Mouse (Mus musculus): ENCODE data around the gene Fam131c.

Fam131c gene

GRCm38 (mm10) chr4:141347365-141347797 is 20.6 kb upstream of the Fam131c start:
- ChIA-PET POLR2A (interaction anchor here in 3 of 4 experiments (0.8 to 4.3 kb wide), 28 partner anchors 9 to 200 kb away, joined by 3 to 18 read pairs (median 4); partner anchors contain the start of gene Fbxo42 (in 1 of the 3)), CTCF (interaction anchor here in 3 of 4 experiments (0.7 to 2.4 kb wide), 6 partner anchors 10 to 94 kb away, joined by 3 to 7 read pairs (median 4); no protein-coding TSS in a partner anchor)

GRCm38 (mm10) chr4:141348616-141349015 is 19.4 kb upstream of the Fam131c start:
- ChIA-PET POLR2A (interaction anchor here in 3 of 4 experiments (0.6 to 4.3 kb wide), 17 partner anchors 8 to 75 kb away, joined by 3 to 18 read pairs (median 4); no protein-coding TSS in a partner anchor), CTCF (interaction anchor here in 3 of 4 experiments (0.6 to 3.2 kb wide), 8 partner anchors 9 to 144 kb away, joined by 3 to 9 read pairs (median 4); no protein-coding TSS in a partner anchor)

- ChIA-PET CTCF (interaction anchor here in 1 of 4 experiments (2.0 to 3.2 kb wide), 2 partner anchors 11 to 145 kb away, joined by 4 to 9 read pairs; no protein-coding TSS in a partner anchor), POLR2A (interaction anchor here in 2 of 4 experiments (0.6 to 1.6 kb wide), 3 partner anchors 46 to 278 kb away, joined by 3 to 5 read pairs (median 4); no protein-coding TSS in a partner anchor)
Observed at GRCm38 (mm10) chr4:141350015-141350414, 18.0 kb upstream of the Fam131c start.

- POLR2A ChIA-PET: interaction anchor here in 1 of 4 experiments (1.4 kb wide), 1 partner anchor 77 kb away, joined by 3 read pairs; no protein-coding TSS in a partner anchor
- CTCF ChIA-PET: interaction anchor here in 2 of 4 experiments (1.7 to 2.5 kb wide), 2 partner anchors 9 kb away, joined by 8 read pairs; no protein-coding TSS in a partner anchor
Observed at GRCm38 (mm10) chr4:141351972-141352371, 16.0 kb upstream of the Fam131c start.

GRCm38 (mm10) chr4:141352986-141353385 is 15.0 kb upstream of the Fam131c start:
- ChIA-PET CTCF (interaction anchor here in 2 of 4 experiments (0.7 to 2.5 kb wide), 2 partner anchors 8 to 79 kb away, joined by 3 to 8 read pairs; no protein-coding TSS in a partner anchor), POLR2A (interaction anchor here in 1 of 4 experiments (1.1 kb wide), 1 partner anchor 36 kb away, joined by 3 read pairs; no protein-coding TSS in a partner anchor)

- ChIA-PET CTCF (interaction anchor here in 1 of 4 experiments (0.7 kb wide), 1 partner anchor 893 kb away, joined by 4 read pairs; no protein-coding TSS in a partner anchor), POLR2A (interaction anchor here in 1 of 4 experiments (0.7 to 1.0 kb wide), 2 partner anchors 13 to 70 kb away, joined by 3 read pairs; no protein-coding TSS in a partner anchor)
Observed at GRCm38 (mm10) chr4:141353868-141354267, 14.2 kb upstream of the Fam131c start.

GRCm38 (mm10) chr4:141357811-141358210 is 10.2 kb upstream of the Fam131c start:
- POLR2A ChIA-PET: interaction anchor here (0.5 to 7.7 kb wide), 24 partner anchors 10 to 191 kb away, joined by 3 to 69 read pairs (median 6); partner anchors contain the start of gene Epha2 (in 1 of the 4)
- CTCF ChIA-PET: interaction anchor here in 3 of 4 experiments (0.7 to 6.7 kb wide), 9 partner anchors 10 to 211 kb away, joined by 3 to 145 read pairs (median 4); no protein-coding TSS in a partner anchor

- POLR2A ChIA-PET: interaction anchor here (0.6 to 7.7 kb wide), 14 partner anchors 14 to 113 kb away, joined by 3 to 69 read pairs (median 9); partner anchors contain the start of gene Epha2 (in 1 of the 4)
- CTCF ChIA-PET: interaction anchor here in 3 of 4 experiments (0.5 to 6.7 kb wide), 6 partner anchors 85 to 549 kb away, joined by 3 to 145 read pairs (median 9); partner anchors contain the start of gene Padi3 (in 1 of the 3)
Observed at GRCm38 (mm10) chr4:141359222-141359621, 8.8 kb upstream of the Fam131c start.

GRCm38 (mm10) chr4:141360846-141361245 is 7.2 kb upstream of the Fam131c start:
- ChIA-PET CTCF (interaction anchor here (0.5 to 6.7 kb wide), 77 partner anchors 9 to 1894 kb away, joined by 3 to 145 read pairs (median 4); partner anchors contain the start of genes Fbxo42 (in 2 of the 4), Necap2 (in 1 of the 4) and Rsg1 (in 1 of the 4)), POLR2A (interaction anchor here in 3 of 4 experiments (0.7 to 7.7 kb wide), 33 partner anchors 12 to 215 kb away, joined by 3 to 69 read pairs (median 4); partner anchors contain the start of genes Epha2 (in 1 of the 3) and Fbxo42 (in 1 of the 3))

GRCm38 (mm10) chr4:141362937-141363548 is 5.0 kb upstream of the Fam131c start:
- POLR2A ChIA-PET: interaction anchor here (0.6 to 7.7 kb wide), 13 partner anchors 19 to 237 kb away, joined by 3 to 69 read pairs (median 4); partner anchors contain the start of gene Epha2 (in 1 of the 4)
- CTCF ChIA-PET: interaction anchor here (0.6 to 6.7 kb wide), 29 partner anchors 11 to 1429 kb away, joined by 3 to 145 read pairs (median 4); no protein-coding TSS in a partner anchor

- CTCF ChIA-PET: interaction anchor here in 1 of 4 experiments (0.8 kb wide), 1 partner anchor 8 kb away, joined by 3 read pairs; no protein-coding TSS in a partner anchor
- POLR2A ChIA-PET: interaction anchor here in 1 of 4 experiments (1.6 kb wide), 1 partner anchor 60 kb away, joined by 3 read pairs; no protein-coding TSS in a partner anchor
Observed at GRCm38 (mm10) chr4:141365126-141365525, 2.9 kb upstream of the Fam131c start.

GRCm38 (mm10) chr4:141365876-141366275 is 2.1 kb upstream of the Fam131c start:
- POLR2A ChIA-PET: interaction anchor here in 1 of 4 experiments (1.4 kb wide), 1 partner anchor 87 kb away, joined by 3 read pairs; no protein-coding TSS in a partner anchor
- CTCF ChIA-PET: interaction anchor here in 1 of 4 experiments (0.6 kb wide), 1 partner anchor 327 kb away, joined by 4 read pairs; no protein-coding TSS in a partner anchor

- CTCF ChIA-PET: interaction anchor here in 3 of 4 experiments (1.0 to 1.4 kb wide), 3 partner anchors 10 to 39 kb away, joined by 3 to 6 read pairs (median 3); no protein-coding TSS in a partner anchor
- POLR2A ChIA-PET: interaction anchor here in 3 of 4 experiments (0.5 to 1.5 kb wide), 7 partner anchors 10 to 252 kb away, joined by 3 to 7 read pairs (median 4); partner anchors contain the start of gene Tmem82 (in 1 of the 3)
Observed at GRCm38 (mm10) chr4:141372426-141372825, 4.4 kb downstream of the Fam131c start.

- CTCF ChIA-PET: interaction anchor here in 2 of 4 experiments (0.9 to 1.2 kb wide), 2 partner anchors 19 kb away, joined by 3 read pairs; no protein-coding TSS in a partner anchor
Observed at GRCm38 (mm10) chr4:141379674-141380073, 11.7 kb downstream of the Fam131c start.

GRCm38 (mm10) chr4:141382406-141382805 is 14.4 kb downstream of the Fam131c start:
- ChIA-PET CTCF (interaction anchor here in 3 of 4 experiments (0.5 to 2.2 kb wide), 36 partner anchors 9 to 601 kb away, joined by 3 to 14 read pairs (median 3); partner anchors contain the start of genes Hspb7 (in 1 of the 3) and Szrd1 (in 1 of the 3)), POLR2A (interaction anchor here in 3 of 4 experiments (0.8 to 3.7 kb wide), 15 partner anchors 10 to 193 kb away, joined by 3 to 25 read pairs (median 3); partner anchors contain the start of gene Clcnka (in 1 of the 3))

More at GRCm38 (mm10) chr4:141379674-141380073, 11.7 kb downstream of the Fam131c start:
- POLR2A ChIA-PET: interaction anchor here in 1 of 4 experiments (1.5 kb wide), 1 partner anchor 15 kb away, joined by 3 read pairs; no protein-coding TSS in a partner anchor

GRCm38 (mm10) chr4:141385275-141385674 is 17.3 kb downstream of the Fam131c start:
- CTCF ChIA-PET: interaction anchor here (0.6 to 1.4 kb wide), 23 partner anchors 13 to 446 kb away, joined by 3 to 8 read pairs (median 3); partner anchors contain the start of genes Clcnka (in 1 of the 4) and Fam131c (in 1 of the 4)
- POLR2A ChIA-PET: interaction anchor here in 2 of 4 experiments (0.7 to 3.7 kb wide), 6 partner anchors 41 to 238 kb away, joined by 3 to 25 read pairs (median 3); no protein-coding TSS in a partner anchor

GRCm38 (mm10) chr4:141386150-141386549 is 18.1 kb downstream of the Fam131c start:
- POLR2A ChIA-PET: interaction anchor here in 1 of 4 experiments (1.1 kb wide), 1 partner anchor 187 kb away, joined by 3 read pairs; no protein-coding TSS in a partner anchor

More at GRCm38 (mm10) chr4:141386150-141386549, 18.1 kb downstream of the Fam131c start:
- CTCF ChIA-PET: interaction anchor here (0.6 to 1.0 kb wide), 7 partner anchors 18 to 248 kb away, joined by 3 to 5 read pairs (median 3); partner anchors contain the start of gene Tmem82 (in 1 of the 4)
